ENCODE assay signal across 21 mouse cellular contexts in genomic region chr3:144992618-144993017, GRCm38 (mm10). TPM values are rescaled to one million over a fixed set of nuclear protein-coding genes. Genes with fewer than 3 reads are reported as not detected.
"Had no signal": no experiment of that assay in that cellular context is flagged by ENCODE, and none has a peak within 500 bp of the region (broad histone marks: within the 10 kb centered on the region; RNA-seq: fewer than 3 reads in every experiment).

No protein-coding gene starts in this region.

- H3K27me3 ChIP-seq: neural tube, embryonic 13.5 days; neural tube, embryonic 15.5 days; stomach, embryonic 15.5 days had no signal

- H3K9ac ChIP-seq: neural tube, embryonic 13.5 days; neural tube, embryonic 15.5 days; stomach, embryonic 15.5 days had no signal

- H3K4me3 ChIP-seq: neural tube, embryonic 13.5 days; neural tube, embryonic 15.5 days; stomach, embryonic 15.5 days had no signal

- H3K36me3 ChIP-seq: neural tube, embryonic 13.5 days; neural tube, embryonic 15.5 days; stomach, embryonic 15.5 days had no signal

- H3K4me1 ChIP-seq: neural tube, embryonic 13.5 days; neural tube, embryonic 15.5 days; stomach, embryonic 15.5 days had no signal

- H3K4me2 ChIP-seq: neural tube, embryonic 13.5 days; neural tube, embryonic 15.5 days; stomach, embryonic 15.5 days had no signal

- H3K27ac ChIP-seq: neural tube, embryonic 13.5 days; neural tube, embryonic 15.5 days; stomach, embryonic 15.5 days; stomach, postnatal 0 days had no signal

- H3K9me3 ChIP-seq: neural tube, embryonic 13.5 days; neural tube, embryonic 15.5 days; stomach, embryonic 15.5 days had no signal

- DNase-seq: retina, postnatal 1 day; right cerebral cortex, adult 18-20 months; right cerebral cortex, postnatal 14 days; right cerebral cortex, postnatal 25 days; right cerebral cortex, postnatal 4 days; spleen, adult 18-20 months; thymus, adult 18-20 months; thymus, adult 2 months; thymus, postnatal 14 days; thymus, postnatal 25 days; thymus, postnatal 36 days; thymus, postnatal 4 days had no signal

RNA-seq across cellular contexts. Expression of gene Clca4a, which starts 17.8 kb away (rescaled TPM):
- polyA plus RNA-seq: neural tube, embryonic 13.5 days; neural tube, embryonic 14.5 days; neural tube, embryonic 15.5 days; spleen, adult 2 months; stomach, embryonic 14.5 days; stomach, embryonic 16.5 days; testis, adult 2 months had no signal

RNA-seq across cellular contexts. Expression of gene Clca1, which starts 40.0 kb away (rescaled TPM):
- polyA plus RNA-seq: neural tube, embryonic 13.5 days; neural tube, embryonic 15.5 days had no signal
